Mouse (Mus musculus): ENCODE measurements at regions not wholly inside any gene's neighbourhood (a gene's known extent, or its start where the extent isn't known, plus 50 kb on each side); places are given as distances from the start of the nearest gene placed in this dataset.

DNA sequence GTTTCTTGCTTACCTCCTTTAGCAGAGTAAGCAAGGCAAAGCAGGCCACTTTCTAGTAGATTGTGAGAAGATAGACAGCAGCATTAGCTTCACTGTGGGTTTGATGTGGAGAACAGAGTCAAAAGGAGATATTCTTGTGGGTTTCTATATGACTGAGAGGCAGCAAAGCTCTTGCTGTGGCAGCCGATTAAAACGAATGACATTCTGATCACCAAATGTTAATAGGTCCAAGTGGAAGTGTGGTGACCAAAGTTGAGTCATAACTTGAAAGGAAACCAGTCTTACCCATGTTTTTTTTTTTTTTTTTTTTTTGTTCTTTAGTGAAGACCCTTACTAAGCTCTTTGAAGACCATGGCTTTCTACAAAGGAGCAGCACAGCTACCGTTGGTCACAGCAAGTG lies 245.3 kb upstream of the Prep start:
- no peak for DNase-seq

DNA sequence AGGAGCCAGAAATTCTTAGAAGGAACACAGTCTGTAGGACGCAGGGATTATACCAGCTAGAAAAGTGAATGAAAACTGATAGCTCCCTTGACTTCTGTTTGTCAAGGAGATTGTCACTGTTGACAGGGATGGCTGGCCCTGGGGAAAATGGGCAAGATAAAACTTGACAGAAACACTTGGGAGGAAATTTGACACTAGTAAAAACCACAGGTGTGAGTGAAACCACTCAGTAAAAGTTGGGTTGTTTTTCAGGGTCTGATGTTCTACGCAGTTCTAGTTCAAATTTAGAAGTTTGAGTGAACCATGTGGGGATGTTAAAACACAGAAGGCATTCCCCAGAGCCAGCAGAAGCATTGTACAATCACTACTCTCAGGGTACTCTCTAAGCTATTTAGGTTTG lies 246.6 kb upstream of the Prep start:
- DNase-seq = no peak

DNA sequence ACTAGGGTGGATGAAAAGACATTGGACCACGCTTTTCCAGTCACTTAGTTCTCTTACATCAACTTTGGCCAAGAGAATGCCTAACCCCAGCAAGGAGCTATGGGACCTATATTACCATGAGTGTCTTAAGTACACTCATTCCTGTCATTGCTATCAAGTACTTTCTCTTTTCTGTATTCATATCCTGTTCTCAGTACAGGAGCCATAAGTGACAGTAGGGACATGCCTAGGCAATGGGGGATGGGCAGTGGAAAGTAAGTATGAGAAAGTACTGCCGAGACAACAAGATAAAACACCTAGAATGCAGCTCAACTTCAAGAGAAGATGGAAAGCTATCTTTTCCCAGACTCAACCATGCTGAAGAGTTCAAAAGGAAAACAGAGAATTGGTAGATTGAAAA lies 247.6 kb upstream of the Prep start:
- DNase-seq = no peak

DNA sequence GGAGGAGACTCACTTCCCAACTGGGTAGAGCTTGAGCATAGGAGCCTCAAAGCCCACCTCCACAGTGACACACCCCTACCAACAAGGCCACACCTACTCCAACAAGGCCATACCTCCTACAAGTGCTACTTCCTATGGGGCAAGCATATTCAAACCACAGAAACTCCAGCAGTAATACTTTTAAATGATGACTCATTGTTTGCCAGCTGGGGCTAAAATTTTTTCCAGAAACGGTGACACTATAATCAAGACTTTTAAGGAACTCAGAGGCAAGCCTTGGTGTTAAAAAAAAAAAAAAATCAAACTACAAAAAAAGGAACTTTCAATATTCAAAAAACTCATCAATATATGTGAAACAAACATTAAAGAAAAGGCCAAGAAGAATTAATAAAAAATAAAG lies 248.4 kb upstream of the Prep start:
- no peak for DNase-seq

DNA sequence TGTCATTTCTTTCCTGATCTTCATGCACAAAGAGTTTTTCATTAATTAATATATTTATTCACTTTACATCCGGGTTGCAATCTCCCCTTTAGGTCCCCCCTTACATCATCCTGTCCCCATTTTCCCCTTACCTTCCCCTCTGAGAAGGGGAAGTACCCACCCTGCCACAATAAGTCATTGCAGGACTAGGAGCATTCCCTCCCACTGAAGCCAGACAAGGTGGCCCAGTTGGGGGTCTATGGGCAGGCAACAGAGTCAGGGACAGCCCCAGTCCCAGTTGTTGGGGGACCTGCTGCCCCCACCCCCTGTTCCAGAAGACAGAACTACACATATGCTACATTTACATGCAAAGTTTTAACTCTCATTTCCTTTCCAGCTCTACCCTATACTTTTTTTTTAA lies 267.9 kb upstream of the Prdm1 start:
- no peak for DNase-seq

DNA sequence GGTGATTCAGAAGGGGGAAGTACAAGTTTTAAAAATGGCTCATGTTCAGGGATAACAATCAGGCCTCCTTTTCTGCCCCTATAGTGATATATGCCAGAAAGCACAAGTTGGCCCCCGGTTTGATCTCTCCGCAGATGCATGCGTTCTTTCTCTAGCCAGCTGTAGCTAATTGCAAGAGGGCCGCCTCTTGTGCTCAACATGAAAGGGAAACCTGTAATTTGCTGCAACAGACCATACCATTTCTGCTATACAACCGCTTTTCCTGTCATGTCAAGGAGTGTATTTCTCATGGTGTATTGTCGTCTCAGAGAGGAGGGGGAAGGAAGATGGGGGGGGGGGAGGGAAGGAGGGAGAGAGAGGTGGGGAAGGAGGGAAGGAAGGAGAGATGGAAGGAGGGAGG lies 257.1 kb upstream of the Prdm1 start:
- DNase-seq = no peak

DNA sequence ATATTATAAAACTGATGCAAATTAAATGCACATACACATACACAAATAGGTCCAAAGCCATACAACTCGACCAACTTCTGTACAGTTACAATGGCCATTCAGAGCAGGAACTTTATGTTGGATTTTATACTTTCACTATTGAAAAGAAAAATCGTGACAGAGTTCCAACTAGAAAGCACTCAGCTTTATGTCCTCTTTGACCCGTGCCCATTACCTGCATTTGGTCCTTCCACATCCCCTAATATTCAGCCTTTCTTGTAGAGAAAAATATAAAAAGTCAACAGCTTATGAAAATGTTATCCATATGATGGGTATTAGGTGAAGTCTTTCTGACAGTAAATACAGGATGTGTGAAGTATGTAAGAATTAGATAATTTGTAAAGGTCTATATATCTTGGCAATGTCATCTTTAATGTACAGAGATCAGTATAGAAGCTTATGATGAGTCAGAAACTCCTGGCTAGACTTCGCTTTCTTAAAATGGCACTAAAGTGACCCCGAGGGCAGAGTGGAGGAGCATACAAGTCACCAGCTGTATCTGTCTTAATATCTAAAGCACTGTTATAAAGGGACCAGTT lies 252.2 kb upstream of the Prdm1 start:
- no peak for DNase-seq

DNA sequence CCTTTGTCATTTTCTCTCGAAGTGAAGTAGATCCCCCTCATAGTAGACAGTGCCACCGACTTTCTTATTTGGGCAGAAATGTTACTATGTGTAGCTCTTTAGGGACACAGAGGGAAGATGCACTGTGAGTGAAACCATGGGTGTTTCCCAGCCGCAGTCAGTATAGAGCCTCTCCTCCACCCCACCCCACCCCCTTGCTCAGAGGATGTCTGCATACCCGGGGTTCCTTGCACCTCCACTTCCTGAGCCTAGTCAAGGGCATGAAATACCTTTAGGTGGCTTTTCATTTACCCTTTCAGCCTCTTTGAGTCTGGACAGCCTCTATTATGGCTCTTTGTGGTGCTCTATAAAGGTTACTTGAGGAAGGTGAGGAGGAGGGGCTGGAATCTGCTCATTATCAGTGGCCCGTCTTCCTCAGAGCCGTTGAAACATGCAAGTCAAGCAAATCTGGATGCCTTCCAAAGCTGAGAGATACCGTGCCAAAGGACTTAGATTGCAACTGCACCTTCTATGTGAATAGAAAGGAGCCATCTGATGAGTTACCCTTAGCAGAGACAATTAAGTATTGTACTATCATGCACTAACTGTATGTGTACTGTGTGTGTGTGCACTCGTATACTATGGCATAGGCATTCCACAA lies 251.4 kb upstream of the Prdm1 start:
- peak; percentile 20 to 21 for DNase-seq

DNA sequence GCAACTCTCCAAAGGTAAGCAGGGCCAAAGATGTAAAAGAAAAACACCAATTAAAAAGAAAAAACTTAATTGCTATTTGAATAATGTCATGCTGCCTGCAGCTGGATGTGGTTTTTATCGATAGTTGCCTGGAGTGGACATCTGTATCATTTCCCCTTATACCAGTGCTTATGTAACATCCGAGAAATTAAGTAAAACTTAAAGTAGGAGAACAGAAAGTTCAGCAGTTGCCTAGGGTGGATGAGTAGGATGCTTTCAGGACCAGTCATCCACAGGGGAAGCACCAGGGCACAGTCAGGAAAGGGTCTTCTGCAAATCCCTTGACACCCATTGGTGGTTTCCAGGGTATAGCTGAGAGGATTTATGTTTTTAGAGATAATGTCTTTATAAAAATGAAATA lies 248.9 kb upstream of the Prdm1 start:
- no peak for DNase-seq

DNA sequence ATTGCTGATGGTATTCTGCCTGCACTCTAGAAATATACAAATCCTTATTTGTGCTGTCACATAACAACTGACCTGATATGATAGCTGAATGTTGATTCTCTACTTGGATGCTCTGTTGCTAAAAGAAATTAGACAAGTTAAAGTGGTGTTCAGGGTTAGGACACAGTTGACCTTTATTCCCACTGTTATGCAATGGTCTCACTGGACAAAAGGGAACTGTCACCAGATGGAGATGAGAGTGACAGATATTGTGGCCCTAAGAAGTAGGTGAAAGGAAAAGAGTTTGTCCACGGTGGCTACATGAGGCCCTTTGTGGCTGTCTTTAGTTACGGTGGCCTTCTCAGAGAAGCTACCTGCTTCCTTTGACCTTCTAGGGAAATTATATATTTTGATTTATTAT lies 247.9 kb upstream of the Prdm1 start:
- DNase-seq = no peak

DNA sequence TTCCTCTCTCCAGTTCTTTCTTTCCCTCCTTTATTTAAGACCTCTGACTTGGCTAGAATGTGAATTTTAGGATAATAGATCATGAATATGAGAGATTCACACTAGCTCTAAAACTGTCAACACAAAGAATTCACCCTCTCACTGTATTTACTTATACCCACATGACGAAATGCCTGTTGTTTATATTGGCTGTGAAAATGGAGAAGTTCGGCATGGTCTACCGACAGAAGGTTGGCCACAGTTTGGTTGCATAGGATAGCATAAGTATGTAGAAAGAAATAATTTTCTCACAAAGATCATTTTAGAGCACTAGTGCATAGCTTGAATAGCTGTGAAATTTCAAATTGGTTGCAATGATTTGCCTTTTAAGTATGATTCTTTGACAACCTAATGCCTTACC lies 237.2 kb upstream of the Prdm1 start:
- no peak for DNase-seq

DNA sequence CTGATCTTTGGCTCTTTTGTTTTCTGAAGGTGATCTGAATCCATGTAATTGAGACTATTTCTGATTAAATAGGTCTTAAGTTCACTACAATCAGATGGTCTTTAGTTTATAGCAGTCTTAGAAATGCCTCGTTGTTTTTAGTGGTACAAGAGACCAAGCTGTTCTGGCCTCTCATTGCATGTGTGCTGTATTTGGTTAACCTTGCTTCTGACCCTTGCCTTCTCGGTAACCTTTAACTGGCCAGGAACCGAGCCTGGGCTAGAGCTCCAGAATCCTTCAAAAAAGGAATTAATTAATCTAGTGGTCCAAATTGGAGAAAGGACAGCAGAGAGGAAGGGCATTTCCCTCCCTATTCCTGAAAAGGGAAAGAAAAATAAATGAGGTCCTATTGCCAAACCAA lies 234.8 kb upstream of the Prdm1 start:
- DNase-seq = no peak

DNA sequence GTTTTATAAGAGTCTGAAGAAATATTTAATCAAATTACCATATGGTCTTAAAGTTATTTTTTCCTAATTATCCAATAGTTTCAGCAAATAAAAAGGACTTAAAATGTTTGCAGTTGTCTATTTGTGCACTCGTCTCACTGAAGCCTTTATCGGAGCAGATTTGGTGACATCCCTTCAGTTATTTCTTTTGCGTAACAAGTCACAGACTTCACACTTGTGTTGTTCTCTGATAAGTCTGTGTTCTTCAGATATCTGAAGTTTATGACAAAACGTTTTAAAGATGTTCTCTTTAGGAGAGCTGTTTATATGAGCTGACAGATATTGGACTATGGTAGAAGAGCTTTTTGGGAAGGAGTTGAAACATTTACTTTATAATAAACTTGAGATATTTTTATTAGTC lies 233.8 kb upstream of the Prdm1 start:
- DNase-seq = no peak

DNA sequence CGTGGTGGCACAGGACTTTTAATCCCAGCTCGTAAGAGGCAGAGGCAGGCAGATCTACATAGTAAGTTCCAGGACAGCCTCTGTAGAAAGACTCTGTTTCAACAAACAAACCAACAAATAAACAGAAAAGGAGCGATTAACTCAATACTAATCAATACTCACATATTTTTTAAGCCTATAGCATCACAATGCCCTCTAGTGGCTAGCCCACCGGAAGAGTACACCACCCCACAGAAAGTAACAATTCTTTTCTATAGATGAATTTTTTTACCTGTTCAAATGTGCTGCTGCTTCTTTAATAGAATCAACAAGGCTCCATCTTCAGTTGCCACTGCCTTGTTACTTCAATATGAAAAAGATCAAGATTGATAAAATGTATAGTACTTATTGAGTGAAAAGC lies 233.0 kb upstream of the Prdm1 start:
- peak in 1 of 2 experiments; percentile 21 for DNase-seq

DNA sequence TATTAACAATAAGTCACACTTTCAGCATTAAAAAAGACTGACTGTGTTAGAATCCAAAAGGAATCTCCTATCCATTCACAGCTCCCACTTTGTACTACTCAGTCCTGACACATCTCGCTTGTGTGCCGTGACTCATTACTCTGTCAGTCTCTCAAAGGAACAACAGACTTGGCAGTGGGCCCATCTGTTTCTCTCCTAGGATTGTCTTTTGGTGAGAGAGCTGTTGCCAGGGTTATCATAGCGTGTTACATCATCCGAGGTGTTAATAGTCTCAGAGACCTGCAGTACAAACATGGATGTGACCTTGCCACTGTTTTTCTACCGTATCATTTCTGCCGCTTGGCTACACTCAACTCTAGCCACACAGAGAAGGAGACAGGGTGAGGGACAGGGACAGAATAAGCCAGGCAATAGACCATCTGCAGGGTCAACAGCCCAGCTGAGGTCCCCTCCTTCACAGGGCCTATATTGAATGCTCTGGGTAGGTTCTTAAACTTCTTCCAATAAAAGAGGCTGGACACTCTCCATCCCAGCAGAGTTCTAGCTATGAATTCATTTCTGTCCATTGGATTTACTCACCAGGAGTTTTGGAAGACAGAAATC lies 227.2 kb upstream of the Prdm1 start:
- peak; percentile 72 to 81 for DNase-seq

DNA sequence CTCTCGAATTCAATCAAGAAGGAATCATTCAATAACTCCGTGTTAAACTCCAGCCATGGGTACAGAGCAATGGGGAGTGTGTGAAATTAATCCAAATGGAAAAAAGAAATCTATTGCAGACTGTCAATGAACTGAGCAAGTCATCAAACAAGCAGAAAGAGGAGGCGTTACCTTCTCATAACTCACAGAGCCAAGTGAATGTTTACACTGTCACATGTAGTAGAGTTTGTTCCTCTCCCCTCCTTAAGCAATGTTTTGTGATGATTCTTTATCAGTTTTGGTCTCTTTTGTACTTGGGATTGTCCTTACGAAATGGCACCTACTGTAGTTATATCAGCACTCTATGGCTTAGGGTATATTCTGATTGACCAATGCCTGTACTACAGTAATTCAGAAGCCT lies 226.6 kb upstream of the Prdm1 start:
- DNase-seq = no peak

DNA sequence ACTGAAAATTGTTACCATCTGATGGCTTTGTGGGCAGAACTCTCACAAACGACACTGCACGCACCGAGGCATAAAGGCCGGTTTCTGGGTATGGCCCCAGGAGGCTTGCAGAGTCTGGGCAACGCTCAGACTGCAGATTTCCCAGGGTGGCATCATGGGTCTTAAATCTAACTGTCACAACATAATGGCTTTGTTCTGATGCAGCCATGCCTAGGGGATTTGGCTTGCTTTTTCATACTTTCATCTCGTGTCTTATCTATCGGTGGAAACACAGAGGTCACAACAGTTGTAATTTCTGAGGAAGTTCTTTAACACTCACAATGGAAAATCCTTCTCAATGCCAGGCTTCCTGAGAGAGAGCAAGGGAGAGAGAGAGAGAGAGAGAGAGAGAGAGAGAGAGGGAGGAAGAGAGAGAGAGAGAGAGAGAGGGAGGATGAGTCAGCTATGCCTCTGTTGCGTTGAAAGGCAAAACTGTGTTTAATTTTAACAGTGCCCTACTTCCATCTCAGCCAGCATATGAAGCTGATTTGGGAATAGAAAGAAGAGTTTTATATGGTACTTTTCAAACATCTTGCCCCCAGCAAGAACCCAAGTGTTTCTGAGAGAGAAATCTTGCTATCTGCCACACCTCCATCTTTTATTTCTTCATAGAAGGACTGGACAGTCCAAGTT lies 224.6 kb upstream of the Prdm1 start:
- peak in 1 of 2 experiments; percentile 28 for DNase-seq

DNA sequence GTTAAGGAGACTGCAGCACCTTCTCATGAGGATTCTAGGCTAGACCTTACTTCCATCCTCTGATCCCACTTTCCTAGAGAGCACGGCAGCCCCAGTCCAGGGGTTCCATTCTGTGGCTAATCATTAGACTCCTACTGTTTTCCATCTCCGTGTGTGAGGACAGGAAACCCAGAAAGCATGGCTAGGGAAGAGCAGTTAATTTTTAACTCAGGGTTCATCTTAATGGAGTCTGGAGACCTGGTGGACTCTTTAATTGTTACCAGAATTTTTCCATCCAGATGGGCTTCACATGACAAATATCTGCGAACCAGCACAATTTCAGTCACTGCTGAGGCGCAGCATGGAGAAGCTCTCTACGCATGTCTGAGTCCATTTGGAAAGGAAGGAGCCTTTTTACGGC lies 222.8 kb upstream of the Prdm1 start:
- DNase-seq = no peak

DNA sequence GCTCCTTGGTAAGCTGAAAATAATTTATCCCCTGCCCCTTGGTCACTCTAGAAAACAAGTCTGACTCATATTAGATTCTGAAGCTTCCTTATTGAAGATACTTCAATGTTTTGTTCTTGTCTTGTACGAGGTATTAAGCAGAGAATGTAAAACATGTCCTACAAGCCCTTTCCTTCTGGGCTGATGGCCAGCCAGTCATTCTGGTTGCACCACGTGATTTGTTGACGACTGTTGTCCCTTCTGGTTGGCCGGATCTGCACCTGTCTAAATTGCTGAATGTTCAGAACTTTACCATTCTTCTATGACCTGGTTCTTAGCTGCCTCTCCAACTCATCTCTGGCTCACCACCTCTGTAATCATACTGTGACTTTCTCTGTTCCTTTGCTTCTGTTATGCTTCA lies 220.9 kb upstream of the Prdm1 start:
- no peak for DNase-seq

DNA sequence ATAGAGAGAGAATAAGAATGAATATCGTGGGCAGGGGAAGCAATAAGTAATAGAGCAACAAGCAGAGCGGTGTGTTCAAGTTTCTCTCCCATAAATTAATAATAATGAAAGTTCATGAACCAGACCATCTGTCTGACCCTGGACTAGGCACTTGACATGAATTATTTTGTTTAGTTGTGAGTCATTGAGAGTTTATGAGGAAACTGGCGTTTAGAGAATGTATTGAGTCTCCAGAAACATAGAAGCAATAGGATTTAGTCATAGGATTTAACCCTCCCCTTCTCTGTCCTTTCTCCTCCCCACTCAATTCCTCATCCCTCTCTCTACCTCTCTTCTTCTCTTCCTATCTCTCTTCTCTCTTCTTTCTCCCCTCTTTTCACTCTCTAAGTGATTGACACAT lies 219.1 kb upstream of the Prdm1 start:
- DNase-seq = no peak

DNA sequence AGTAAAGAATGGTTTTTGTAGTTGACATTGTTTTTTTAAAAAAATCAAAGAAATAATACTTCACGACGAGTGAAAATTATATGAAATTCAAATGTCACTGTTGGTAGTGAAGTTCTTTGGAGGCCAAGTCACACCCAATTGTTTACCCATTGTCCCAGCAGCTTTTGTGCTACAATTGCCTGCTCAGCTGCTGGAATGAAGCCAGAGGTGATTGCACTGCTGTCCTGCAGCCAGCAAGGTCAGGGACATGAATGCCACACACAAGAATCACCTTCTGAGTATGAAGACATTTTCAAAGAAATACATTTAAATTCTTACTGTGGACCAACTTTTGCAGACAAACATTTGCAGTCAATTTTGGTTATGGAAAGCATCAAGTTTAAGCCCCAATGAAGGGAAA lies 215.9 kb upstream of the Prdm1 start:
- DNase-seq = peak; percentile 86 to 88

DNA sequence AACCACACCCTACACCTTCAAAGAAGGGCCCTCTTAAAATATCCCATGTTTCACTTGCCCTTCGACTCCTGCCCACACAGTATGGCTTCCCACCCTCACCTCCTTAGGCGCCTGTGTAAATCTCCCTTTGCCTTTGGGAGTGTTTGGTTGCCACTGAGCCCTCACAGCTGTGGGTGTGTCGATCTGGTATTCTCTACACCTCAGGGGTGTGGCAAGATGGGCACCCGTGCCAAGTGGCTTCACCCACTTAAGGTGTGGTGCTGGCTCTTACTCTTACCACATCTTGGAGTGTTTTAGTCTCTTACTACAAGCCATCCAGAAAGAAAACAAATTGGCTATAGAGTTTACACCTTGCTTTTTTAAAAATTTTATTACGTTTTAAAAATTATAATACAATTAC lies 205.3 kb upstream of the Prdm1 start:
- DNase-seq = no peak

DNA sequence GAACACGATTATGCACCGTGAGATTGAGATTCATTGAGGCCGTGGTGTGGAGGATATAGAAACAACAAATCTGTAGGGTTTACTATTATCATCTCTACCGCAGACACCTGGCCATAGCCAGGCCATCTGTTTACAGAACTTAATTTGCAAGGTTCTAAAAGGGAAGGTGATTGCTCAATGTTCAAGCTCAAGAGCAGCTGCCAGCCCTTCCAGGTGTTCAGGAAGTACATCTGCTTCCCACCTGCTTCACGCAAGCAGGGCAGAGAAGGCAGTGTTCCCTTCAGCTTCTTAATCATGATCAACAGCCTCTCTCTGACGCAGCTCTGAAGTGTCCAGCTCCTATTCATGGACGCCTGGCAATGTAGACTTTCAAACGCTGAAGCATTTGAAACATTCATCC lies 202.4 kb upstream of the Prdm1 start:
- DNase-seq = no peak

DNA sequence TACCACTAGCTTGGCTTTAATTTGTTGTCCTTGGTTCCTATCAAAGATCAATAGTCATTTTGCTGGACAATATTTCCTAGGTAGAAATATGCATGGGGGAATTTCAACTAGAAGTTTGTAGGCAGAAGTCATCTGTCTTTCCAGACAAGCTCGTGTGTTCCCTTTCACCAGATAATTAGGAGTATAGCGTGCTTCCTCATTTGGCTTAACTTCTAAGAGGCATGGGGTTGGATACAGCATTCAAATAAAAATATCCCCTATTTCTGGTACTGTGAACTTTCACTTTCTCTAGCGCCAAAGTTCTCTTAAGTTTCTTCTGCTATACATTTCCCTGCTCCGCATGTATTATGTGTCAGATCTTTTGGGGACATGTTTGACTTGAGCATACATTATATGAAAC lies 200.7 kb upstream of the Prdm1 start:
- no peak for DNase-seq

Data from adrenal gland, postnatal 36 days (tissue).